Mouse (Mus musculus) C2C12 (cell line): ENCODE data around the gene Ppp1r3c. TPM values are rescaled to one million over a fixed set of nuclear protein-coding genes. Genes with fewer than 3 reads are reported as not detected.

ENCODE experiments used
- H3K27me3 ChIP-seq: one replicate; pipeline ENCODE4 v1.6.1; 2011; ENCODE audit not compliant: control insufficient read depth, insufficient read depth, insufficient read length
- H3K36me3 ChIP-seq: one replicate; pipeline ENCODE4 v1.6.1; 2011; ENCODE audit not compliant: control insufficient read depth, insufficient read depth
- H3K4me3 ChIP-seq: one replicate; pipeline ENCODE4 v1.5.1; 2011; ENCODE audit warnings: mild to moderate bottlenecking, control low read depth; ENCODE audit not compliant: poor library complexity, insufficient read depth, severe bottlenecking
- H3K79me2 ChIP-seq: one replicate; pipeline ENCODE4 v1.6.1; 2011; ENCODE audit not compliant: control insufficient read depth, insufficient read depth
- H3K79me3 ChIP-seq: one replicate; pipeline ENCODE4 v1.6.1; 2011; ENCODE audit warnings: low read depth, control low read depth
- H3ac ChIP-seq: one replicate; pipeline ENCODE3; 2011; ENCODE audit warnings: low read depth; ENCODE audit not compliant: control insufficient read depth, insufficient read length
- CEBPB ChIP-seq: IDR thresholded peaks from one replicate; pipeline ENCODE4 v1.6.1; 2011; ENCODE audit warnings: low read depth, mild to moderate bottlenecking, control low read depth, moderate library complexity
- CTCF ChIP-seq: IDR thresholded peaks from one replicate; pipeline ENCODE4 v1.5.1; 2011; ENCODE audit not compliant: control insufficient read depth, insufficient read depth, insufficient read length
- FOSL1 ChIP-seq: IDR thresholded peaks from one replicate; pipeline ENCODE4 v1.8.0; 2011; ENCODE audit warnings: mild to moderate bottlenecking, low read length; ENCODE audit not compliant: poor library complexity, insufficient read depth, severe bottlenecking
- MAX ChIP-seq: IDR thresholded peaks from one replicate; pipeline ENCODE4 v1.6.1; 2011; ENCODE audit warnings: mild to moderate bottlenecking, control low read depth
- MYOD1 ChIP-seq: IDR thresholded peaks from one replicate; pipeline ENCODE4 v1.6.1; 2011; ENCODE audit warnings: low read depth; ENCODE audit not compliant: control insufficient read depth, insufficient read length
- MYOG ChIP-seq: IDR thresholded peaks from one replicate; pipeline ENCODE4 v1.6.1; 2011; ENCODE audit not compliant: control insufficient read depth, insufficient read length; ENCODE audit errors: extremely low read depth
- USF1 ChIP-seq: IDR thresholded peaks from one replicate; pipeline ENCODE4 v1.6.1; 2011; ENCODE audit warnings: low read depth, mild to moderate bottlenecking, control low read depth, moderate library complexity
- polyA plus RNA-seq: library from polyadenylated mRNA; unstranded; fragments of >200 nt; fragmentation: generic; extraction: Trizol; gene quantifications from one replicate; pipeline ENCODE4 v1.2.1, GENCODE M21; 2012; ENCODE audit warnings: missing spikeins

Gene Ppp1r3c
- polyA plus RNA-seq, 1 experiment, result not detected

DNA sequence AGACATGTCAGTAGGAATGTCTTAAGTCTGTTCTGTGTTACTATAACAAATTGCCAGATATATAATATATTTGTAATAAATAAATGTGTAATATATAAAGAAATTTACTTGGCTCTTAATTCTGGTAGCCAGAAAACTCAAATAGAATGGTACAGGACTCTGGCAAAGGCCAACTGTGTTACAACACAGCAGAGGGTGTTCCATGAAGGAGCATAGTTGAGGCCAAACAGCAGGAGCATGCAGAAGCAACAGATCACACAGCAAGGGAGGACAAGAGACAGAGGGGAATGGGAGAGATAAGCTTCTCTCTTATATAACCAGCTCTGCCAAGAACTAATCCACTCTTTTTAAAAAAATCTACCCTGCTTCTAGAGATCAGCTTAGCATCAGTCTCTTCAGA is 5.9 kb upstream of the Ppp1r3c start:
- Histone ChIP-seq H3K79me2 (no peaks in the 10 kb centered on the region), H3K27me3 (no peaks in the 10 kb centered on the region), H3ac (no peak overlapping the region), H3K36me3 (no peaks in the 10 kb centered on the region), H3K79me3 (no peaks in the 10 kb centered on the region), H3K4me3 (no peak overlapping the region)
- no peak for TF ChIP-seq FOSL1
- no peak for TF ChIP-seq USF1
- no peak for TF ChIP-seq CTCF
- no peak for TF ChIP-seq CEBPB
- TF ChIP-seq MYOD1, result no peak
- TF ChIP-seq MAX, result no peak
- TF ChIP-seq MYOG, result no peak

DNA sequence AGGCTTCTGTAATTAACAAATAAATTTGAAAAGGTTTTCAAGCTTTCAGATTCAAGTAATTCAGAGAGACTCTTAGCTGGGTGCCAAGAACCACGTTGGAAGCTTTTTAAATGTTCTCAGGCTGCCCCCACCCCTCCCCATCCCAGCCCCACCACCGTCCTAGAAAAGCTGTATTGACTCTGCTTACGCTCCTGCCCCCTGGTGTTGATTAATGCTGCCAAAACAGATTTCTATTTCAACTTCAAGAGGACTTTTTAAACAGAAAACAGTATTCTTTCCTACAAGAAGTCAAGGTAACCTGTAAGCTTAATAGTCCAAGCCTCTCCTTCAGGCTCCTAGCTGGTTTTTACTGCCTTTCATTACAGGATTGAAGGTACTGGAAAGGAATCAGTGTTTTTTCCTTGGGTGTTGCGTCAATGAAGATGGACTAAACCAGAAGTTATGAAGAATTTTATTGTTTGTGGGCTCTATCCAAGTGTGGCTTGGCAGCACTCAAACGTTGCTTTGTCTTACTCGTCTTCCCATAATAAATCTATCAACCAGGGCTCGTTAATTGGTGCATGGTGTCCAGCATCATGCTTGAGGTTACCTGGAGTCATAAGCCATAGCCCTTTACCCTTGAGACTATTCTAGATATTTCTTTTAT is 3.2 kb upstream of the Ppp1r3c start:
- Histone ChIP-seq H3K4me3 (no peak overlapping the region), H3ac (no peak overlapping the region), H3K27me3 (peaks cover 6% of the 10 kb centered on the region), H3K79me2 (no peaks in the 10 kb centered on the region), H3K36me3 (no peaks in the 10 kb centered on the region), H3K79me3 (no peaks in the 10 kb centered on the region)
- TF ChIP-seq USF1, result no peak
- no peak for TF ChIP-seq MAX
- no peak for TF ChIP-seq MYOD1
- no peak for TF ChIP-seq CEBPB
- TF ChIP-seq FOSL1, result no peak
- TF ChIP-seq CTCF, result no peak

- TF ChIP-seq FOSL1, result no peak
- TF ChIP-seq CTCF, result no peak
- no peak for TF ChIP-seq MYOD1
- TF ChIP-seq MYOG, result no peak
- TF ChIP-seq CEBPB, result no peak
- TF ChIP-seq USF1, result no peak
- no peak for TF ChIP-seq MAX
- Histone ChIP-seq H3ac (no peak overlapping the region), H3K36me3 (no peaks in the 10 kb centered on the region), H3K27me3 (peaks cover 9% of the 10 kb centered on the region), H3K79me2 (no peaks in the 10 kb centered on the region), H3K4me3 (no peak overlapping the region), H3K79me3 (no peaks in the 10 kb centered on the region)
Measured at GRCm38 (mm10) chr19:36738009-36738408, 1.6 kb upstream of the Ppp1r3c start.

- TF ChIP-seq USF1 (no peak), CEBPB (no peak), FOSL1 (no peak), MYOG (no peak), CTCF (no peak), MYOD1 (no peak), MAX (no peak)
- Histone ChIP-seq H3K36me3 (no peaks in the 10 kb centered on the region), H3K27me3 (peaks cover 15% of the 10 kb centered on the region), H3ac (no peak overlapping the region), H3K79me2 (no peaks in the 10 kb centered on the region), H3K79me3 (no peaks in the 10 kb centered on the region), H3K4me3 (no peak overlapping the region)
Measured at GRCm38 (mm10) chr19:36737087-36737486, 634 bp upstream of the Ppp1r3c start.

GRCm38 (mm10) chr19:36734308-36735038 is 2.0 kb downstream of the Ppp1r3c start:
- H3K79me2 ChIP-seq, result no peaks in the 10 kb centered on the region
- peaks cover 21% of the 10 kb centered on the region for H3K27me3 ChIP-seq
- no peak overlapping the region for H3K4me3 ChIP-seq
- TF ChIP-seq FOSL1 (no peak), MYOD1 (no peak), CEBPB (no peak), CTCF (no peak), MAX (no peak), MYOG (no peak), USF1 (no peak)
- no peaks in the 10 kb centered on the region for H3K36me3 ChIP-seq
- no peaks in the 10 kb centered on the region for H3K79me3 ChIP-seq
- H3ac ChIP-seq, result no peak overlapping the region
